Mouse (Mus musculus): ENCODE measurements at regions not wholly inside any gene's neighbourhood (a gene's known extent, or its start where the extent isn't known, plus 50 kb on each side); places are given as distances from the start of the nearest gene placed in this dataset.

DNA sequence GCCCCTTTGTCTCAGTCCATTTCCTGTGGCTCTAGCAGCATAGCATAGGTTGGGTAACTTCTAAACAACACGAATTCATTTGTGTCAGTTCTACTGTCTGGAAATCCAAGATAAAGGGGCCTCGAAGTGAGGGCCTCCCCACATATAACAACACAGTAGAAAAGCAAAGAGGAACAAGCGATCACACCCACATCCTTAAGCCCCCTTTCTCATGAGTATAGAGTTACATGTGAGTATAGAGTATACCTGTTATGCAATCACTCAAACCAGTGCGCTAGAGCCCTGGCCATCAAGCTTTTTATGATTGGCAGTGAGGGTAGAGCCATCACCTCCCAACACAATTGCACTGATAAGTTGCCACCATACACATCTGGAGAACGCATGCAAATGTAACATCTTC, 157.4 kb downstream of the Psat1 start:
- H3K27ac ChIP-seq, result no peak overlapping the region
- no peak overlapping the region for H3K4me3 ChIP-seq
- H3K9me3 ChIP-seq (replicated peaks), result no peaks in the 10 kb centered on the region
- WGBS, result 88% methylated on average over 5 of the region's 5 CpGs
- H3K27me3 ChIP-seq (ENCODE audit: low read depth, poor library complexity, severe bottlenecking), result peaks cover 19% of the 10 kb centered on the region; the same call in 1 of the 2 replicates
- no peak for DNase-seq (ENCODE audit: low spot score)
- H3K4me1 ChIP-seq, result peaks cover 9% of the 10 kb centered on the region
- H3K36me3 ChIP-seq, result no peaks in the 10 kb centered on the region

DNA sequence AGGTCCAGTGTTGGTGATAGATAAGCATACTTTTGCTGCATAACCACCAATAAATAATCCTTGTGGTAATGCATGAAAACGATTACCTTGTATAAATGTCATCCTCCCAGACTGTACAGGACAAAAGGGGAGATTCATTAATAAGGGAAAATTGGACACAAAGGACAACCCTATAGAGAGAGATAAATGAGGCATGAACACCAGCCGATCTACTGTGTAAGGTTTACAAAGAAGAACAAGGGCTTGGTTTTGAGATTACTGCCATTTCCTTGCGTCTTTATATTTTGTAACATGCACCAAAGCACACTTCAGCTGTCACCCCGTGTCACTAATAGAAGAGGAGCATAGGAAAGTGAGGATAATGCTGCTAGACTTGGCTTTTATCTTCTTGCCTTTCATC, 162.5 kb downstream of the Psat1 start:
- Histone ChIP-seq H3K9me3 (replicated peaks) (no peaks in the 10 kb centered on the region), H3K27ac (no peak overlapping the region)
- WGBS, result 85% methylated on average over 4 of the region's 4 CpGs

DNA sequence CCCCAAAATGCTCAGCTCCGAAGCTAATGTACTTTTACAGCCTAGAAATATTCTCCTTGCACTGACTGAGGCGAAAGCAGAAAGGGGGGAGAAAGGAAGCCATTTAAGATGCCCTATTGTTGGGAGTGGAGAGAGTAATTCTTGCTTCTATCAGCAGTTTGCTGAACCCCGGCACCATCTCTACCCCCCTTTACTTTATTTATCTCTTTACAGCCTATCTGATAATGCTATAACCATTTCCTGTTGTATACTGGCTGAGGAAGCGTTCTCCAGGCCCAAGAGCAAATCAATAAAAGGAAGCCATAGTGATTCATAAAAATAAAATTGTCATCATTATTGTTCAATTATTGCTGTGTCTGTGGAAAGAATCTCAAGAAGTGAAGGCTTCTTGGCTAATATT, 177.5 kb downstream of the Psat1 start:
- WGBS, result 67% methylated on average over 4 of the region's 4 CpGs

More for the DNA sequence above, 162.5 kb downstream of the Psat1 start:
- Histone ChIP-seq H3K4me3 (no peak overlapping the region), H3K36me3 (no peaks in the 10 kb centered on the region), H3K27me3 (ENCODE audit: low read depth, poor library complexity, severe bottlenecking) (no peaks in the 10 kb centered on the region), H3K4me1 (no peaks in the 10 kb centered on the region)
- DNase-seq (ENCODE audit: low spot score), result no peak

DNA sequence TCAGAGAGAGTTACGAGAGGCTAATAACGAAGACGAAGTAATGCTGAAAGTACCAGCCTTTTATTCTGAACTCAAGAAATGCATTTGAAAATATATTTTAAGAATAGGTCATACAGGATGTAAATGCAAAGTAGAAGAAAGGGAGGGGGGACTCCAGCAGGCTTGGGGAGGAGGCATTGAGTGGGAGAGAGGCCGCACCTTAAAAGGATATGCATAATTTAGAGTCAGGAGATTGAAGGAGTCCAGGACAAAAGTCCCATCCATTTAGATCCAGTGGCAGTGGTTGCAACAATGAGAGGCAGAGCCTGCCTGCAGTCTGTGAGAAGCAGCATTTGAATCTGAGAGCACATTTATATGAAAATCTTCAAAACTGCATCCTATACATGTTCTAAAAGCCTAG, 186.1 kb downstream of the Psat1 start:
- Histone ChIP-seq H3K27me3 (ENCODE audit: low read depth, poor library complexity, severe bottlenecking) (no peaks in the 10 kb centered on the region), H3K4me1 (no peaks in the 10 kb centered on the region), H3K4me3 (no peak overlapping the region), H3K27ac (no peak overlapping the region), H3K36me3 (no peaks in the 10 kb centered on the region), H3K9me3 (replicated peaks) (no peaks in the 10 kb centered on the region)
- no peak for DNase-seq (ENCODE audit: low spot score)
- WGBS, result 95% methylated on average over 4 of the region's 4 CpGs

More for the DNA sequence above, 177.5 kb downstream of the Psat1 start:
- H3K4me1 ChIP-seq, result no peaks in the 10 kb centered on the region; the same call in 1 of the 2 replicates
- H3K4me3 ChIP-seq, result no peak overlapping the region
- no peak for DNase-seq (ENCODE audit: low spot score)
- H3K27ac ChIP-seq, result no peak overlapping the region
- no peaks in the 10 kb centered on the region for H3K36me3 ChIP-seq
- no peaks in the 10 kb centered on the region for H3K9me3 ChIP-seq (replicated peaks)
- no peaks in the 10 kb centered on the region for H3K27me3 ChIP-seq (ENCODE audit: low read depth, poor library complexity, severe bottlenecking)

DNA sequence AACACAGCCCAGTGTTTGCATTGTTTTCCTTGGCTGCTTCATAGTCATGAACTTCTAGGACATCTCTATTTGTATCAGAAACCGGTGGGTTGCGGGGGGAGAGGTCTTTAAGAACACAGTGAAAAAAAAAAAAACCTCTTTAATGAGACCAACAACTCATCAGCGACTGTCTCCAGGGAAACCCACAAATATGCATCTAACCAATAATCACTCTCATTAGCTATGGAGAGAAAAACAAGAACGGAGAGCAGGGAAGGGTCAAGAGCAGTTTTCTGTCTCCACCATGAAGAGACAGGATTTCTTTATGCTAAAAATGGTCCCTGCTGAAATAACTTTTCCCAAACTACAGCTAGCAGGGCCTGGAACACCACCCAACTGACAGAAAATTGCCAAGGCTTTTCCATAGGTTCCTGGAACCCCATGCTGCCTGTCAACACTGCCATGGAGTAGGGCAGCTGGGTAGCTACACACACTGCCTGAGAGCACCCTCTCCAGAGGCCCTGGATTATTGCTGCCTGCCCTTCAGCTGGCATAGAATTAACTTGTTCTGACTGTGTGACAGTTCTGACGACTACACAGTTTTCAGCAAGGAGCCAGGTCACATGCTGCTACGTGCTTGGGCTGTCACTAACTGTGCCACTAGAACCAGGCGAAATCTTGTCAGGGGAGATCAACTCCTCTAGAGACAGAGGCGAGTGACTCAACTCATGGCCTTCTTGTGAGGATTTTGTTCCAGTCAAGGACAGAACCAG, 201.9 kb downstream of the Psat1 start:
- 78% methylated on average over 8 of the region's 8 CpGs for WGBS
- Histone ChIP-seq H3K36me3 (no peaks in the 10 kb centered on the region), H3K4me1 (peaks cover 9% of the 10 kb centered on the region), H3K4me3 (no peak overlapping the region), H3K27ac (no peak overlapping the region), H3K9me3 (replicated peaks) (no peaks in the 10 kb centered on the region), H3K27me3 (ENCODE audit: low read depth, poor library complexity, severe bottlenecking) (no peaks in the 10 kb centered on the region)
- no peak for DNase-seq (ENCODE audit: low spot score)

DNA sequence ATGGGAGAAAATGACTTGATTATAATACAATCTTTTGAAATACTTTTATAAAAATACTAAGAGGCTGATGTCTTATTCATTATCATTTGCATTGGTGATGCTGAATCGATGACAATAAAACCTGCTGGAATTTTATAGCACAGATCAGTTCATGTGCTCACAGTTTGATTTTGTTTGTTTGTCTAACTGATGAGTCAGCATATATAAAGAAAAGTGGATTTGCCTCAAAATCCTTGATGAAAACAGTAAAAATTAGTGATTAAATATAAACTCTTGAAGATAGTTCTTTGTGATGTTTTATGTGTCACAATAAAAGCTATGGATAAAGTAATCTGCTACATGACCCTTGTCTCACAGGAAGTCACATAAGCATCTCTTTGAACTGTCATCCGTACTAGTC, 210.9 kb downstream of the Psat1 start:
- H3K4me3 ChIP-seq, result no peak overlapping the region
- H3K4me1 ChIP-seq, result peaks cover 19% of the 10 kb centered on the region
- 85% methylated on average over 2 of the region's 2 CpGs for WGBS
- H3K36me3 ChIP-seq, result no peaks in the 10 kb centered on the region
- H3K9me3 ChIP-seq (replicated peaks), result no peaks in the 10 kb centered on the region
- no peak overlapping the region for H3K27ac ChIP-seq
- no peaks in the 10 kb centered on the region for H3K27me3 ChIP-seq (ENCODE audit: low read depth, poor library complexity, severe bottlenecking)
- DNase-seq (ENCODE audit: low spot score), result no peak

DNA sequence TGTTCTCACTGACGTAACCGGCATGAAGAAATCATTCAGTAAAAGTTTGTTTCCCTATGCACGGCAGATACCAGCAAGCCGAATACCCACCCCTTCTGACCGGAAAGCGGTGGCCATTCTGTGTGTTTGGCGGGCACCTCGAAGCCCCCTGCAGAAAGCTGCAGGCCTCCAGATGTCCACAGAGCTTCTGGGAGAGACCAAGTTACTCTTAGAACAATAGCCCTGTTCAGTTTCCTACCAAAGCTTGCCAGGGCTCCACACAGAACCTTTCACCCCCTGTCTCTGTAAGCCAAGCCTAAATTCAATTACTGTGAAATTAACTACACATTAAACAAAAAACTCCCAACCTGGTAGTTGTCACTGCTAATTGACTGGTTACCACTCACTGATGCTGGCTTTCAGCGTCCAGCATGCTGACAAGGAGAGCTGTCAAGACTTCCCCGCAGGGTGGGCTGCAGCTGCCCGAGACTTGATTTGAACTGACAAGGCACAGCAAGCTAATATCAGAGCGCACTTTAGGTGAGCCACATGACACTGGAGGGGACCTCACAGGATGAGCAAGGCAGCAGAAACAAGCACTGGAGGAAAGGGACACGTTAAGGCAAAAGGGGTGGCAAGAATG, 220.2 kb downstream of the Psat1 start:
- no peaks in the 10 kb centered on the region for H3K36me3 ChIP-seq
- H3K27ac ChIP-seq, result peak overlapping the region; percentile 15; the same call in 1 of the 2 replicates
- H3K27me3 ChIP-seq (ENCODE audit: low read depth, poor library complexity, severe bottlenecking), result no peaks in the 10 kb centered on the region
- no peaks in the 10 kb centered on the region for H3K9me3 ChIP-seq (replicated peaks)
- H3K4me3 ChIP-seq, result no peak overlapping the region
- H3K4me1 ChIP-seq, result peaks cover 32% of the 10 kb centered on the region
- no peak for DNase-seq (ENCODE audit: low spot score)
- WGBS, result 74% methylated on average over 13 of the region's 13 CpGs

DNA sequence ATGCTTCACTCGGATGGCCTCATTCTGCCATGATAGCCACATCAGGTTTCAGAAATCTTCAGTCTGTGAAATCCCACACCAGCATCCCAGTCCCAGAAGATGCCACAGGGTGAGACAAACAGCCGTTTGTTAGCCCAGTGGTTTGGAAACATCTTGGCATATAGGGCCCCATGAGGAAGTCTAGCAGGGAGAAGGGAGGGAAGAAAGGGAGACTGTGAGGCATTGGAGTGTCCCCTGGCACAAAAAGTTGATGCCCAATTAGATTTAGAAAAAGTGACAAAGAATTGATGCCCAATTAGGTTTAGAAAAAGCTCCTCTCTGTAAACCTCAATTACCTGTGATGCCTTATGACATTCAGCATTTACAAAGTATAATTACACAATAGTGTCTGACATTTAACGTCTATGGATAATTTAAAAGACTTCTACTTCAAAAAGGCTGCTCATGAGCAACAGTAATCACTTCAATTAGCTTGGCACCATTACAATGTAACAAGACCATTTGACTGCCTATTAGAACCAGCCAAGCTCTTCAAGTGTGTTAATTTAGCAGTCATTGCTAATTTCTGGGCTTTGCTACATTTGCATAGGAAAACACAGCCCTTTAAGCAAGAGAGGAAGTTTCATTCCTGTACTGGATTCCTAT, 254.6 kb downstream of the Psat1 start:
- Histone ChIP-seq H3K27me3 (ENCODE audit: low read depth, poor library complexity, severe bottlenecking) (no peaks in the 10 kb centered on the region), H3K4me1 (peaks cover 4% of the 10 kb centered on the region), H3K36me3 (no peaks in the 10 kb centered on the region), H3K9me3 (replicated peaks) (no peaks in the 10 kb centered on the region), H3K4me3 (no peak overlapping the region), H3K27ac (no peak overlapping the region)
- 57% methylated on average over 3 of the region's 3 CpGs for WGBS
- no peak for DNase-seq (ENCODE audit: low spot score)

DNA sequence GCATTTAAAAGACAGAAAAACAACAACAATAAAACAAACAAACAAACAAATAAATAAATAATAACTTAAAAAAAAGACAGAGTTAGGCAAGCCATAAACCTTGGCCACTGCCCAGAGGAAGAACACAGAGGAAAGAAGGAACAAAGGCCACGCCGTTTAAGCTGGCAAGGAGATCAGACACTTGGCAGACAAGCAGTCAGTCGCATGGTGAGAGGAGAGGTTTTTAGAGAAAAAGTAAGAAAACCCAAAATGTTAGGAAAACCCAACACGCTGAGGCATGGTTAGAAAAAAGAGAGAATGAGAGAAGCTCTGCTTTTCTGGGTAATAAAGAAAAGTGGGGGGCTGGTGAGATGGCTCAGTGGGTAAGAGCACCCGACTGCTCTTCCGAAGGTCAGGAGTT, 277.1 kb downstream of the Psat1 start:
- 84% methylated on average over 6 of the region's 6 CpGs for WGBS
- Histone ChIP-seq H3K9me3 (replicated peaks) (no peaks in the 10 kb centered on the region), H3K4me1 (peaks cover 27% of the 10 kb centered on the region), H3K27me3 (ENCODE audit: low read depth, poor library complexity, severe bottlenecking) (peaks cover 20% of the 10 kb centered on the region; the same call in 1 of the 2 replicates), H3K36me3 (no peaks in the 10 kb centered on the region), H3K27ac (no peak overlapping the region), H3K4me3 (no peak overlapping the region)
- no peak for DNase-seq (ENCODE audit: low spot score)

DNA sequence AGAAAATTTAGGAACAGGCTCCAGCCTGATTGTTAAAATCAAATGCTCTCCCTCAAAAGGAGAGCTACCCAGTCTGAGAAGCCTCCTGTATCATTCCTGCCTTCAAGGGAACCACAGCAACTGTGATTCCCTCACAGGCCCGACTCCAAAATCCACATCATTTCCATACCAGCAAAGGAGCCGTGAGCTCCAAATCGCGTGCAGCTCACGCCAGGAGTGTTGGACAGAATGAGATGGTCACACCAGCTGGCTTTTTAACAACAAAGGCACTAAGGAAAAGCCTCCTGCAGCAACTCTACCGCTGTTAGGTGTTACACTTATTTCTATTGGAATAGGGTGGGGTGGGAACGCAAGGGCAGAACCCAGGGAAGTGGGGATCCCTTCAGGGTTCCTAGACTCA, 277.6 kb downstream of the Psat1 start:
- WGBS, result 81% methylated on average over 7 of the region's 7 CpGs
- Histone ChIP-seq H3K4me1 (peaks cover 27% of the 10 kb centered on the region), H3K27me3 (ENCODE audit: low read depth, poor library complexity, severe bottlenecking) (peaks cover 21% of the 10 kb centered on the region; the same call in 1 of the 2 replicates), H3K9me3 (replicated peaks) (no peaks in the 10 kb centered on the region), H3K27ac (peak overlapping the region; percentile 47; the same call in 1 of the 2 replicates), H3K36me3 (no peaks in the 10 kb centered on the region), H3K4me3 (no peak overlapping the region)
- DNase-seq (ENCODE audit: low spot score), result no peak

DNA sequence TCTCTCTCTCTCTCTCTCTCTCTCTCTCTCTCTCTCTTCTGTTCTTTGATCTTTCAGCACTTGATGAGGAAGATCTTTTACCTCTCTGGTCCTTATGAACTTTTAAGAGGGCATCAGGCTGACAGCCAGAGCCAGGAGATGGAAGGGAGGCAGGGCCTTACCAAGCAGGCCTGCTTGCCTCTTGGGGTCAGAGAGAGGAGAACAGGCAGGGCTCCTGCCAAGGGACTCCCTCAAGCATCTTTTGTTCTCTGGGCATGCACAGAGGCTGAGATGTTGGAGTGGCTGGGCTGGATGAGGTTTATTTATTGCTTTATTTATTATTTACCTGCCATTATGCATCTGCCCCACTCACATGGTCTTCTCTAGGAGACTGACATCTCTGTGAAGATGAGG, 278.5 kb downstream of the Psat1 start:
- DNase-seq (ENCODE audit: low spot score), result no peak
- H3K9me3 ChIP-seq (replicated peaks), result no peaks in the 10 kb centered on the region
- peaks cover 30% of the 10 kb centered on the region for H3K4me1 ChIP-seq
- no peak overlapping the region for H3K4me3 ChIP-seq
- peak overlapping the region; percentile 69 for H3K27ac ChIP-seq
- H3K27me3 ChIP-seq (ENCODE audit: low read depth, poor library complexity, severe bottlenecking), result peaks cover 24% of the 10 kb centered on the region
- no peaks in the 10 kb centered on the region for H3K36me3 ChIP-seq

DNA sequence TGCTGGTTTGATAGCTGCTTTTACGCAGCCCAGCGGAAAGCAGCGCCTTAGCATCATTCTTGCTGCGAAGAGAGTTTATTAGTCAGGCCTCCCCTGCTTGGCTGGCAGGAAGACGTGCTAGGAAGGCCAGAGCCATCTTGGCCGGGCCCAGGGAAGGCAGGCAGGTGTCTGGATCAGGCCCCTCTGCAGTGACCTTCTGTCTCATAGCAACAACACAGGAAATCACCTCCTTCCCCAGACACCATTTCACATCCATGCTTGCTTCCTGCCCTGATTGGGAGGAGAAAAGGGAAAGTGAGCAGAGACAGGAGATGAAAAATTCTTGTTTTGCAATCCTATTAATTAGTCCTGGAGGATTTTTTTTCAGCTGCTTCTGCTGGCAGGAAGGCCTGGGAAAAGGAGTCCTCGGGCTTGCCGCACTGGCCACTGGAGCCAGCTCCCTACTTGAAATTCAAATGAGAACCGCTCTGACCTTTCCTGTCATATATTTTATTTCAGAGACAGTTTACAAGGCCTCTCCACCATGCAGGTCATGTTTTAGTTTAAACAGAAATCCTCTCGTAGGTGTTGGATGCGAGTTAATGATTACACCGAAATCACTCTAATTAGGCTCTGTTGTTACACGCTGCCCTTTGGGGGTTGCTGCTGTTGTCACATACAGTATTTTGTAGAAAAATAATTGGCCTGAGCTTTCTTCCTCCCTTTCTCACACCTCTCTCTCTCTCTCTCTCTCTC, 279.1 kb downstream of the Psat1 start:
- DNase-seq (ENCODE audit: low spot score), result peak; percentile 53
- Histone ChIP-seq H3K27ac (peak overlapping the region; percentile 69), H3K9me3 (replicated peaks) (no peaks in the 10 kb centered on the region), H3K36me3 (no peaks in the 10 kb centered on the region), H3K27me3 (ENCODE audit: low read depth, poor library complexity, severe bottlenecking) (peaks cover 25% of the 10 kb centered on the region), H3K4me1 (peaks cover 30% of the 10 kb centered on the region), H3K4me3 (no peak overlapping the region)
- WGBS, result 16% methylated on average over 13 of the region's 13 CpGs
